Mouse (Mus musculus) kidney, adult 2 months (tissue): ENCODE measurements around the gene Ubqln1. TPM values are rescaled to one million over a fixed set of nuclear protein-coding genes. Genes with fewer than 3 reads are reported as not detected.

Source experiments
- DNase-seq: peaks from one replicate; pipeline ENCODE4 v3.0.0; 2021
- H3K27ac ChIP-seq: fragments of 200-500 bp; 2 replicates; pipeline ENCODE4 v1.5.1; 2012; ENCODE audit warnings: low read depth, low read length, control low read depth, inconsistent platforms; ENCODE audit not compliant: insufficient read depth
- H3K27me3 ChIP-seq: fragments of 200-500 bp; replicated peaks from 2 replicates; pipeline ENCODE4 v1.6.1; 2012; ENCODE audit warnings: mild to moderate bottlenecking, moderate library complexity, low read length, inconsistent platforms; ENCODE audit not compliant: control insufficient read depth, insufficient read depth
- H3K36me3 ChIP-seq: fragments of 200-500 bp; 2 replicates; pipeline ENCODE4 v1.6.1; 2012; ENCODE audit warnings: mild to moderate bottlenecking, moderate library complexity, low read length, inconsistent platforms; ENCODE audit not compliant: control insufficient read depth, insufficient read depth
- H3K4me1 ChIP-seq: fragments of 200-500 bp; 2 replicates; pipeline ENCODE4 v1.6.1; 2011; ENCODE audit warnings: low read length; ENCODE audit not compliant: control insufficient read depth, insufficient read depth
- H3K4me3 ChIP-seq: fragments of 200-500 bp; 2 replicates; pipeline ENCODE4 v1.5.1; 2011; ENCODE audit warnings: mild to moderate bottlenecking, low read depth, low read length, control low read depth; ENCODE audit not compliant: insufficient read depth
- CTCF ChIP-seq: fragments of 200-500 bp; conservative IDR thresholded peaks from 2 replicates; pipeline ENCODE4 v1.5.1; 2011; ENCODE audit warnings: low read depth, mild to moderate bottlenecking, control low read depth, low read length, moderate library complexity, mixed read lengths; ENCODE audit not compliant: insufficient read depth, insufficient read length
- POLR2A ChIP-seq: fragments of 200-500 bp; IDR thresholded peaks from one replicate; pipeline ENCODE4 v1.6.1; 2011; ENCODE audit warnings: low read depth, low read length, control low read depth
- WGBS: fragments of 180-500 bp; shearing (Covaris S2); methylation state at CpG from one replicate; pipeline ENCODE4 v1.1.7; 2018; 5-methylcytosine and 5-hydroxymethylcytosine counted together
- polyA plus RNA-seq: library from polyadenylated mRNA; depleted of rRNA; stranded (reverse); fragments of >200 nt; gene quantifications from 2 replicates; pipeline ENCODE4 v1.2.3, GENCODE M21; 2012

The Ubqln1 gene
- polyA plus RNA-seq, 1 experiment, result 111 TPM

DNA sequence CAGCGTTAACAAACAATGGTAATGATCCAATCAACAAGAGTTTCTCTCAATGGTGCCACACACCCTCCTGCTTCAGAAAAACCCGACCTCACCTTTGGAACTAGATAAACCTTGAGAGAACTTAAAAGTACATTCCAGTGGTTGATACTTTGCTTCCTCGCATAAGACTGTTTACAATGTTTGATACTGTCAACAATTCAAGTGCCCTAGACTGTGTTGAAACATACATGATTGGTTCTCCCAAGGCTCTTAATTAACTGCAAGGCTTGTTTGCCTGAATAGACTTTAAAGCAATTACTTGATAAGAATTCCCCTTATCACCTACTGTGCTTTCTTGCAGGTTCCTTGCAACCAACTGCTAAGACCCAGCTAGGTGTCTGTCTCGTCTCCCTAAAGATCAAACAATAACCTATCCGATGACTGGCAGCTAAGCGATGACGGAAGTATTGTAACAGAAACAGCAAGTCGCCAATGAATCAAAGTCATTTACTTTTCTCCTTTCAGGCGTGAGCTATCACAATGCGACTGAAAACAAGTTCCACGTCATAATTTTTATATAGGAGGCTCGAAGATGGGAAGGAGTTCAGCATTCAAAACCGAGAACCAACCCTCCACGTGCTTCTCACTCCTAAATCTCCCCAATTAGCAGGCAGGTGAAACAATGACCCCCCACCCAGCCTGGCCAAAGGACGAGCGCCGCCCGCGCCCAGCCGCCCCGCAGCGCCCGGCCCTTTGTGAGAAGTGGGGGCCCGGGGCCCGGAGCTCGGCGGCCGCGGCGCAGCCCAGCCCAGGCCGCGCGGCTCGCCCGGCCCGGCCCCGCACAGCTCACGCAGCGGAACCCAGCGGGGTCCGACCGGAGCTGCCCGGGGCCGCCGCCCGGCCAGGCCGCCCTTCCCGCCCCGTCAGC, 854 bp downstream of the Ubqln1 start:
- no peaks in the 10 kb centered on the region for H3K36me3 ChIP-seq
- TF ChIP-seq CTCF (no peak), POLR2A (no peak)
- H3K27ac ChIP-seq, result peak overlapping the region; percentile 90
- peaks cover 18% of the 10 kb centered on the region for H3K4me1 ChIP-seq
- peak overlapping the region; percentile 83 for H3K4me3 ChIP-seq
- no peaks in the 10 kb centered on the region for H3K27me3 ChIP-seq
- peak; percentile 21 for DNase-seq
- WGBS, result 4% methylated on average over 49 of the region's 49 CpGs

DNA sequence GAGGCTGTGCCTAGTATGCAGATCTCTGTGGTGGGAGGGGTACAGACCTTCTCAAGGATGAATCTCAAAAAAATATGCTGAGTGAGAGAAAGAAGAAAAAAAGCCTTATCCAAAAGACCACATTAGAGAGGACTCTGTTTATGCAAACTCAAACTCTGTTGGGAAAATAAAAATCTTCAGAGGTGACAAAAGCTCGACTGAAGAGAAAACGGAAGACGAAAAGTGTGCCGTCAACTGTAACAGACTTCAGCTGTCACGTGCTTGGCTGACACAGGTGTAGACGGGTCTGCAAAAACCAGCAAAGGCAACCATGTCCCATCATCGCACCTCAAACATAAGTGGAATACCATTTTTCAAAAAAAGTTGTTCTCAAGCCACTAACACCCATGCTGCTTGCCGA, 1.7 kb downstream of the Ubqln1 start:
- DNase-seq, result peak; percentile 36
- H3K27ac ChIP-seq, result no peak overlapping the region
- WGBS, result 33% methylated on average over 8 of the region's 8 CpGs
- no peak overlapping the region for H3K4me3 ChIP-seq
- H3K36me3 ChIP-seq, result no peaks in the 10 kb centered on the region
- H3K27me3 ChIP-seq, result no peaks in the 10 kb centered on the region
- TF ChIP-seq CTCF (no peak), POLR2A (no peak)
- peaks cover 22% of the 10 kb centered on the region for H3K4me1 ChIP-seq

DNA sequence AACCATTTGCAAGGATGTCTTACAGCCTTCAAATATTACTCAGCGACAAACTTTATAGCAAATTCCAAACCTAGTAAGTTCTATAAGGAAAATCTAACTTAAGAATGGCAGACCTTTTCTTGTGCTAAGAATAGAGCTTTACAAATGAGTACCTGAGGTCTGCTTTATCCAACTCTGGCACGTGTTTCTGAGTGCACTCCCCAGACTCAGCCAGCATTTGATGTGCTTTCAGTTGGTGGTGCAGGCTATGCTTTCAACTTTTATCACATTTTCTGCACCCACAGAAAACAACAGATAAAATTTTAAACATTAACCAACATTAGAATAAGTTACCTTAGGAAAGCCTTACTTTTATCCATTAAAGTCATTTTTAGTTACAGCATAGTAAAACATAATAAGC, 2.9 kb downstream of the Ubqln1 start:
- Histone ChIP-seq H3K27me3 (no peaks in the 10 kb centered on the region), H3K36me3 (no peaks in the 10 kb centered on the region), H3K4me3 (no peak overlapping the region), H3K27ac (no peak overlapping the region), H3K4me1 (peaks cover 22% of the 10 kb centered on the region)
- 59% methylated on average over 2 of the region's 2 CpGs for WGBS
- DNase-seq, result no peak
- no peak for TF ChIP-seq POLR2A
- no peak for TF ChIP-seq CTCF

DNA sequence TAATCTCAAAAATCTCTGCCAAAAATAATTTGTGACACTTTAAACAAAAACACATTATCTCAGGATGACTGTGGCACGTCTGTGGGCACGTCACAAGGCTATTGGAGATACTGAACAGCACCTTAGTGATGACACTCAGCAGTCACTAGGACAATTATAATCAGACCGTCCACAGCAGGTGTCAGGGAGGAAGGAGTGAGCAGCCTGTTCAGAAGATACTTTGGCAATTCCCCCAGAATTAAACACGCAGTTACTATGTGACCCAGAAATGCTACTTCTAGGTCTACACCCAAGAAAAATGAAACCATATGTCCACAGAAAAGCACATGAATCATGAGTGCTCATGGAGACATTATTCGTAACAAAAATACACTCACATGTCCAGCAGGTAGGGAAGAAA, 5.0 kb downstream of the Ubqln1 start:
- Histone ChIP-seq H3K4me3 (no peak overlapping the region), H3K36me3 (no peaks in the 10 kb centered on the region), H3K4me1 (peaks cover 29% of the 10 kb centered on the region), H3K27ac (no peak overlapping the region), H3K27me3 (no peaks in the 10 kb centered on the region)
- no peak for TF ChIP-seq CTCF
- no peak for TF ChIP-seq POLR2A
- no peak for DNase-seq
- WGBS, result 48% methylated on average over 5 of the region's 5 CpGs

DNA sequence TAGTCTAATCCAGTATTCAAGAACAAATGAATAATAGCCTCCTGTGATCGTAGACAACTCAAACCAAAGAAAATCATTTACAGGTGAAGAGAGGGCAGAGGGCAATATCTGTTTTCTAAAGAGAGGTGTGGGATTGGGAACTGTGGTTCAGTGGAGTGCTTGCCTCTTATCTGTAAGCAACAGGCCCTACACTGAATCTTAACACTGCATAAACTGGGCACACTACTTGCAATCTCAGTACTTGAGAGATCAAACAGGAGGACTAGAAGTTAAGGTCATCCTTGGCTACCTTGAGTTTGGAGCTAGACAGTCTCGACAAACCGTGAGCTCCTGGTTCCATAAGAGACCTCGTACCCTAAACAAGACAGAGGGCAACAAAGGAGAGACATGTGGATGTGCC, 9.4 kb downstream of the Ubqln1 start:
- TF ChIP-seq CTCF (no peak), POLR2A (no peak)
- WGBS, result 78% methylated on average over 4 of the region's 4 CpGs
- Histone ChIP-seq H3K36me3 (no peaks in the 10 kb centered on the region), H3K27me3 (no peaks in the 10 kb centered on the region), H3K4me1 (peaks cover 18% of the 10 kb centered on the region; the same call in 1 of the 2 replicates), H3K27ac (no peak overlapping the region), H3K4me3 (no peak overlapping the region)
- DNase-seq, result no peak

DNA sequence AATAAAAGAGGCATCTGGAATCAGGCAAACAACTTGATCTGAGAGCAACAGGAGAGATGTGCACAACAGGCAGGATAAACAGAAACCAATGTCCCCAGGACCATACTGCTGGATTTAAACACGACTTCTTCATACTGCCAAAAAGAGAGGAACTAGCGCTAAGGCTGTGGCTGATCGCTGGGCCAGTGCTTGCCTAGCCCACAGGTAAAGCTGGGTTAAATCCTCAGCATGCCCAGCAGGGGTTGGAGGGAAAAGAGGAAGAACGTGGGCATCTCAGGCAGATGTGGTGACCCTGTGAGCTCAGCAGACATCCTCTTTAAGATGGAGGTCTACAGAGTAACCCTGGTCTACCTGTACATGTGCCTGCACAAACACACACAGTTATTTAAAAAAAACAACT, 10.5 kb downstream of the Ubqln1 start:
- WGBS, result 53% methylated on average over 4 of the region's 4 CpGs
- Histone ChIP-seq H3K27me3 (no peaks in the 10 kb centered on the region), H3K4me1 (peaks cover 18% of the 10 kb centered on the region; the same call in 1 of the 2 replicates), H3K36me3 (no peaks in the 10 kb centered on the region), H3K27ac (no peak overlapping the region), H3K4me3 (no peak overlapping the region)
- TF ChIP-seq CTCF, result no peak
- TF ChIP-seq POLR2A, result no peak
- DNase-seq, result no peak

DNA sequence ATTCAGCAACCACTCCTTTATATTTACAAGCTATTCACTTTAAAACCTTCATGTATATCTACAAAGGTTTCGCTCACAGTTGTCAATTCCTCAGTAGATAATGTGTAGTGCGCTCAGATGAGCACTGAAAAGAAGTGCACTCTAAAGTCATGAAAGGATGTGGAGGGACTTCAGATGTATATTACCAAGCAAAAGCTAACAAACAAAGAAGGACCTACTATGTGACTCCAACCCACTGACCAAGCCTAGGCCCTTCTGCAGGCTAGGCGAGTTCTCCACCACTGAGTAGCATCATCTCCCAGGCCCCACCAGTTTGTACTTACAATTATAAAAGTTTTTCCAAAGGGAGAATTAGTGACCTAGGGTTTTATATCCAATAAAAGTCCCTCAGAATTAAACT, 11.3 kb downstream of the Ubqln1 start:
- no peaks in the 10 kb centered on the region for H3K27me3 ChIP-seq
- H3K4me3 ChIP-seq, result no peak overlapping the region
- H3K36me3 ChIP-seq, result no peaks in the 10 kb centered on the region
- DNase-seq, result no peak
- over 99% methylated on average over 3 of the region's 3 CpGs for WGBS
- TF ChIP-seq CTCF (no peak), POLR2A (no peak)
- H3K4me1 ChIP-seq, result peaks cover 11% of the 10 kb centered on the region; the same call in 1 of the 2 replicates
- H3K27ac ChIP-seq, result no peak overlapping the region
